Mouse (Mus musculus) embryonic facial prominence, embryonic 10.5 days (tissue): Measurements from ENCODE around the gene Kif1a. TPM values are rescaled to one million over a fixed set of nuclear protein-coding genes. Genes with fewer than 3 reads are reported as not detected.

ENCODE experiments used
- DNase-seq: peaks from one replicate; pipeline ENCODE4 v3.0.0-alpha.2; 2017; ENCODE audit warnings: low spot score
- H3K27ac ChIP-seq: fragments of 300-500 bp; sonication (generic); replicated peaks from 2 replicates; pipeline ENCODE4 v1.5.1; 2016; ENCODE audit warnings: mild to moderate bottlenecking
- H3K27me3 ChIP-seq: fragments of 300-500 bp; sonication (generic); replicated peaks from 2 replicates; pipeline ENCODE4 v1.6.1; 2016; ENCODE audit warnings: low read depth, mild to moderate bottlenecking; ENCODE audit not compliant: poor library complexity, severe bottlenecking
- H3K36me3 ChIP-seq: fragments of 300-500 bp; sonication (generic); replicated peaks from 2 replicates; pipeline ENCODE4 v1.6.1; 2016; ENCODE audit warnings: mild to moderate bottlenecking, moderate library complexity
- H3K4me1 ChIP-seq: fragments of 300-500 bp; sonication (generic); 2 replicates; pipeline ENCODE4 v1.6.1; 2016
- H3K4me3 ChIP-seq: fragments of 300-500 bp; sonication (generic); 2 replicates; pipeline ENCODE4 v1.5.1; 2016; ENCODE audit warnings: mild to moderate bottlenecking, moderate library complexity
- H3K9me3 ChIP-seq: fragments of 300-500 bp; sonication (generic); 2 replicates; pipeline ENCODE4 v1.6.1; 2016; ENCODE audit warnings: mild to moderate bottlenecking
- WGBS: fragments of 180-500 bp; shearing (Covaris S2); methylation state at CpG from one replicate; pipeline ENCODE4 v1.1.7; 2016; 5-methylcytosine and 5-hydroxymethylcytosine counted together
- polyA plus RNA-seq: library from polyadenylated mRNA; unstranded; fragments of >200 nt; fragmentation: Nextera tagmentation; extraction: Ambion mirVana; gene quantifications from 2 replicates; pipeline ENCODE4 v1.2.1, GENCODE M21; 2016

The Kif1a gene
- polyA plus RNA-seq, 1 experiment from 2014 or later: 27.5 TPM

DNA sequence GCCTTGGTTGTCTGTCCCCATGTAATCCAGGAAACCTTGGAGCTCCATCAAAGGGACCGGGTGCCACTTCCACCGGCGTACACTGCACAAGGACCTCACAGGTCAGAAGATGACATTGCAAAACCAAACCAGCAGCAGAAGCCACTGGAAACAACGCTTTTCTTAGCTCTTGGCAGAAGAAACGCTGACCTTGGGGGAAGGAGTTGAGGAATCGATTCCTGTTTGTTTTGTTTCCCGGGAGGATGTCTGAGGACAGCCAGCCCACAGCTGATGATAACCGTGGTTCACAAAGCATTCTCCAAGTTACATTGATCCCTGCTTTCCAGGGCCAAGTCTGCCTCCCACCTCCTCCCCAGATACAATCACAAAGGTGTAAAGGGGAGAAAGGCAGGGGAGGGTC lies 22.3 kb upstream of the Kif1a start:
- no peak for DNase-seq
- H3K36me3 ChIP-seq: no peaks in the 10 kb centered on the region
- H3K9me3 ChIP-seq: no peaks in the 10 kb centered on the region

DNA sequence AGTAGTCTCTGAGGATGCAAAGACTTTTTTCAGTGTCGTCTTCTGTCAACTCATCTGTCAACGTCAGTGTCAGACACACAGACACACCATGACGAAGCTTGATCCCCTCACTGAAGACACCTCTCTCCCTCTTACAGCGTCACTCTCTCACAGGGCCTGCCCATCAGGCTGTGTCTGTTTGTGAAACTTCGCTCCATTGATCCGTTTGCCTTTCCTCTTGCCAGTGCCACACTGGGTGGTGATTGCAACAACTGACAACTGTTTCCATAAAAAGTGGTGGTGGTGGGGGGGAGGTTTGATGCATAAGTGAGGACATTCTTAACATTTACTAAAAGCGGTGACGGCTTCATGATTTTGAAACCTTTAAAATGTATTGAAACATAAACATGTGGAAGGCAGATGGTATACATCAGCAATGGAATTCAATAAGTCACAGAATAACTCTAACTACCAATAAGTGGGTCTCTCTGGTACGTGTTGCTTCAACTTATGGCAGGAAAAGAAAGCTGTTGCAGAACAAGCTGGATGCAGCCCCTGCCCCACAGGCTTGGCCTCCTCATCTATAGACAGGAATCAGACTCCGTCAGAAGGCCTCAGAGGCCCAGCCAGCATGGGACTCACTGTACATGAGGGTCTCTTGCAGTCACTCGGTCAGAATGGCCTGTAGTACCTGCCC lies 21.6 kb upstream of the Kif1a start:
- Histone ChIP-seq H3K4me1 (peaks cover 6% of the 10 kb centered on the region), H3K4me3 (no peak overlapping the region), H3K36me3 (no peaks in the 10 kb centered on the region), H3K27me3 (no peaks in the 10 kb centered on the region), H3K27ac (no peak overlapping the region), H3K9me3 (no peaks in the 10 kb centered on the region)
- 80% methylated on average over 11 of the region's 11 CpGs for WGBS
- DNase-seq: no peak

More for the DNA sequence above, 22.3 kb upstream of the Kif1a start:
- no peak overlapping the region for H3K4me3 ChIP-seq
- H3K4me1 ChIP-seq: peaks cover 10% of the 10 kb centered on the region
- H3K27ac ChIP-seq: no peak overlapping the region
- no peaks in the 10 kb centered on the region for H3K27me3 ChIP-seq
- WGBS: 76% methylated on average over 8 of the region's 8 CpGs

DNA sequence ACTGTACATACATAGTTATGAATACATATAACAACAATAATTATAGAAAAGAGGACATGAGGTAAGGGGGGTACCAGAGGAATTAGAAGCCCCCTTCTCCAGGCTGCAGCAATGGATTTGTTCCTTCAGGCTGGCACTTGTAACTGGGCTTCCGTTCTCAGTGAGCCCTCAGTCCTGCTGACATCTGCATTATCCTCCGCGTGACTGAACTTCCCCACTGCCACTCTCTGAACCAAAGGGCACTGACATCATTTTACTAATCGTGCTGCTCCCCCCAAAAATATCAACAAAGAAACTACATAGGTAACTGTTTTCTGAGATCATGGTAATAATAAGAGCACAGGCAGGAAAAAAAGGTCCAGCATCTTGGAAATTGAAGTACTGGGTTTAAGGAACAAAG lies 17.1 kb upstream of the Kif1a start:
- Histone ChIP-seq H3K4me3 (no peak overlapping the region), H3K9me3 (no peaks in the 10 kb centered on the region), H3K27ac (no peak overlapping the region), H3K36me3 (no peaks in the 10 kb centered on the region), H3K27me3 (peaks cover 13% of the 10 kb centered on the region; the same call in 1 of the 2 replicates), H3K4me1 (peaks cover 15% of the 10 kb centered on the region)
- 32% methylated on average over 4 of the region's 4 CpGs for WGBS
- no peak for DNase-seq

DNA sequence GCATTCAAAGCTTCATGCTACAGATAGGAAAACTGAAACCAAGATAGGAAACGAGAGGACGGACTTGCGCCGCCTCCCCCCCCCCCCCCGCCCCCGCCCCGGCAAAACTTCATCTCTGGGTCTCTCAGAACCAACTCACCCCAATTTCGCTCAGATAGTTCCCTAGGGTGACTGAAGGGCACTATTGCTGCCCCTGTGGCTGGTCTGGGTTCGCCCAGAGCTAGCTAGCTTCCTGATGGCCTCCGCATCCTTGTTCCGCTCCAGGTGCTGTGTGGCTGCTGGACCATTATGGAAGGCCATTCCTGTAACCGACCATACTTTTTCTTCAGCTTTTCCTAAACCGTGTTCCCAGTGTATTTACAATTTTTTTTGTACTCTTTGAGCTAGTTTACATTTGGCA lies 13.7 kb upstream of the Kif1a start:
- Histone ChIP-seq H3K36me3 (no peaks in the 10 kb centered on the region), H3K27me3 (peaks cover 16% of the 10 kb centered on the region; the same call in 1 of the 2 replicates), H3K27ac (peak overlapping the region; percentile 80), H3K4me3 (peak overlapping the region; percentile 58), H3K4me1 (peaks cover 15% of the 10 kb centered on the region), H3K9me3 (peaks cover 9% of the 10 kb centered on the region; the same call in 1 of the 2 replicates)
- 20% methylated on average over 13 of the region's 13 CpGs for WGBS
- DNase-seq: peak; percentile 22

DNA sequence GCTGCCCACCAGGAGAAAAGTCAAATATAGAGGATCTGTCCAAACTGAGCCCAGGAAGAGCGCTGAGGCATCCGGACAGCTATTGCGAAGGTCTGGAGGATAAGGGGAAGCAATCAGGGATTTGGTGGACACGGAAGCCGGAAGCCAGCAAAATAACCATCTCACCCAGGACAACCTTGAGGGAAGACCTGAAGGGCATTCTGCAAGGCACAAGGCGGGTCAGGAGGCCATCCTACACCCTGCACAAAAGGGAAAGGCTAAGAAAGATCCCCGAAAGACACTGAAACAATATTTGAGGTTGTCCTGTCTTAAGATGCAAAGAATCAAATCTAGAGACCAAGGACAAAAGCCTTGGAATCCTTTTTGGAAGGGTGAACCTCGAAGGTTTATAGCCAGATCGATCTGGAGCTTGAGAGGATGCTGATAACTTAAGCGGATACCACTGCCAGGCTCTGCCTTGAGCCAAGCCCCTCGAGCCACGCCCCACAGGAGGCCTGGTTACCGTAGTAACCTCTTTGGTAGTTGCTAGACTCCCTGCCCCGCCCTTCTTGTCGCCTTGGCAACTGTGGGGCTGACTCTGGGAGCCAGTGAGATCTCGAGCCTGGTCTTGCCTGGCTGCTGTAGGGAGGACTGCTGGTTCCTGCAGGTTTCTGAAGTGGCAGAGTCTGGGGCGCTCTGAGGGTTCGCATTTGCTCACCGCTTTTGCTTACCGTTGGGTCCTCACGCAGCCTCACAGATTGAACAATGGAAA lies 13.1 kb upstream of the Kif1a start:
- 25% methylated on average over 21 of the region's 21 CpGs for WGBS
- Histone ChIP-seq H3K27me3 (peaks cover 16% of the 10 kb centered on the region; the same call in 1 of the 2 replicates), H3K36me3 (no peaks in the 10 kb centered on the region), H3K9me3 (peaks cover 9% of the 10 kb centered on the region; the same call in 1 of the 2 replicates), H3K4me3 (peak overlapping the region; percentile 58), H3K4me1 (peaks cover 15% of the 10 kb centered on the region), H3K27ac (peak overlapping the region; percentile 80)
- DNase-seq: peak; percentile 96

GRCm38 (mm10) chr1:93102700-93103099 lies 949 bp upstream of the Kif1a start:
- WGBS: 62% methylated on average over 7 of the region's 7 CpGs
- Histone ChIP-seq H3K4me1 (peaks cover 25% of the 10 kb centered on the region), H3K9me3 (no peaks in the 10 kb centered on the region), H3K27me3 (peaks cover 67% of the 10 kb centered on the region), H3K27ac (no peak overlapping the region), H3K36me3 (no peaks in the 10 kb centered on the region), H3K4me3 (no peak overlapping the region)
- no peak for DNase-seq

GRCm38 (mm10) chr1:93100576-93101491 lies 917 bp downstream of the Kif1a start:
- Histone ChIP-seq H3K4me1 (peaks cover 25% of the 10 kb centered on the region), H3K9me3 (no peaks in the 10 kb centered on the region), H3K4me3 (peak overlapping the region; percentile 74), H3K27me3 (peaks cover 67% of the 10 kb centered on the region), H3K27ac (peak overlapping the region; percentile 79), H3K36me3 (no peaks in the 10 kb centered on the region)
- DNase-seq: peak; percentile 67
- 1% methylated on average over 49 of the region's 49 CpGs for whole genome bisulfite sequencing

DNA sequence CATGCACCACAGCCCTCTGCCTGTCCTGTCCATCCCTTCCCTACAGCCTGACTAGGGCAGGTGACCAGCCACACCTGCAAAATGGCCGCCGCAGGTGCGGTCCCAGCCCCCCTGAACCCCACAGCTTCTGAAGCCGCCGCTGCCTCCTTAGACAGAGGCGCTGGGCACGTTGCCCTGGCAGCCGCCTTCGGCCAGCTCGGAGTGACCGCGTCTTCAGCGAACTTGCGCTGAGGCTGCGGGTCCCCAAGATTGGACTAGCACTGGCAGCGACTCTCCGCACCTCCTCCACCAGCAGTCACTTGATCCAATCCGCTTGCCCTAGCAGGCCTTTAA lies 1.5 kb downstream of the Kif1a start:
- H3K9me3 ChIP-seq: no peaks in the 10 kb centered on the region
- peaks cover 25% of the 10 kb centered on the region for H3K4me1 ChIP-seq
- no peak for DNase-seq
- peak overlapping the region; percentile 79 for H3K27ac ChIP-seq
- peak overlapping the region; percentile 74 for H3K4me3 ChIP-seq
- peaks cover 67% of the 10 kb centered on the region for H3K27me3 ChIP-seq
- no peaks in the 10 kb centered on the region for H3K36me3 ChIP-seq
- 2% methylated on average over 18 of the region's 18 CpGs for WGBS

DNA sequence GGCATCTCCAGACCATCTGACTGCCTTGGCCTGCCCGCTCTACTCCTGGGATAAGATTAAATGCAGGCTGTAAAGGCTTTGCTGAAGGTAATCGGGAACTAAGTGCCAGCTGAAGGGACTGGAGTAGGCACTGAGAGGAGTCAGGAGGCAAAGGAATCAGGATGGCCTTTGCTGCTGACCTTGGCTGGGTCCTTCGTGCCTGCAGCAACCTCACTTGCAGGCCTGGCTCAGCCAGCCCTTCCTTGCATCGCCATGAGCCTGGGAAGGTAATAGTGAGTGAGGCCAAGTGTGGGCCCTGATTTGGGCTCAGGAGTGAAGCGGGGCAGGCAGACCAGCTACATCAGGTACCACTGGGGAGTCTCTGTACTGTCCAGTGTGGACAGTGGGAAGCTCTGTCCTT lies 2.8 kb downstream of the Kif1a start:
- Histone ChIP-seq H3K27ac (no peak overlapping the region), H3K36me3 (no peaks in the 10 kb centered on the region), H3K27me3 (peaks cover 63% of the 10 kb centered on the region), H3K4me3 (no peak overlapping the region), H3K9me3 (no peaks in the 10 kb centered on the region), H3K4me1 (peaks cover 25% of the 10 kb centered on the region)
- 84% methylated on average over 5 of the region's 5 CpGs for WGBS
- DNase-seq: no peak

GRCm38 (mm10) chr1:93092582-93092981 lies 9.2 kb downstream of the Kif1a start:
- Histone ChIP-seq H3K4me3 (no peak overlapping the region), H3K9me3 (no peaks in the 10 kb centered on the region), H3K36me3 (no peaks in the 10 kb centered on the region), H3K27ac (no peak overlapping the region), H3K27me3 (no peaks in the 10 kb centered on the region), H3K4me1 (no peaks in the 10 kb centered on the region)
- DNase-seq: no peak
- WGBS: 93% methylated on average over 3 of the region's 3 CpGs

GRCm38 (mm10) chr1:93085136-93085535 lies 16.6 kb downstream of the Kif1a start:
- 78% methylated on average over 6 of the region's 6 CpGs for WGBS
- peaks cover 6% of the 10 kb centered on the region for H3K4me1 ChIP-seq
- no peak overlapping the region for H3K4me3 ChIP-seq
- no peak for DNase-seq
- no peaks in the 10 kb centered on the region for H3K27me3 ChIP-seq
- no peaks in the 10 kb centered on the region for H3K36me3 ChIP-seq
- H3K27ac ChIP-seq: no peak overlapping the region
- no peaks in the 10 kb centered on the region for H3K9me3 ChIP-seq
